Mouse (Mus musculus): ENCODE measurements at regions not wholly inside any gene's neighbourhood (a gene's known extent, or its start where the extent isn't known, plus 50 kb on each side); places are given as distances from the start of the nearest gene placed in this dataset.

DNA sequence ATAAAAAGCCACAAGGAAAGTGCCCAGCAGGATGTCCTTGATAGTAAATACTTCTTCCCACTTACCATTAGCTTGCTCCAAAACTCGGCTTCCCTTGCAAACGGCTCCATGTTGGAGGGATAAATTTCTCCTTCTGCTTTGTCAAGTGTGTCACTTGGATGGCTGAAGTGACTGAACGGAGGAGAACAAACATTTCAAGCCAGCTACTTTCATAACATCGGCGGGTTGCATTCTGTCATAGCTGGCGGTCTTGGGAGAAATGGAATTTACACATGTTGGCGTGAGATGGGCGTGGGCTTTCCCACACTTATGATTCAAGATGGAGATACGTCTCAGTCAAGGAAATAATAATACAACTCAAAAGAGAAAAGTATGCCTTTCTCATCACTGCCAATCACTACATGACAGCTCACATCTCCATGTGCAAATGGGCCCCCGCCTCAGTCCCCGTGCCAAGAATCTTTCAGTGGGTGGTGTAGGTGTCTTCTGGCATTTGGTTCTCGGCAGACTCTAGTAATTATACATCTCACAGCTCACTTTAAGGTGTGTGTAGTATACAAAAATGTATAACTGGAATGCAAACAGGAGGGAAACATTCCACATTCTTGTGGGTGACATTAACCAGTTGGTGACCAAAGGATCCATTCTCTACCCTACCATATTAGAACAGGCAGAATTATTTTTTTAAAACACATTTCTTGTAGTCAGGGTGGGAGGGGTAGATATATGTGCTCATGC, 141.4 kb upstream of the Sash1 start:
- 76% methylated on average over 12 of the region's 12 CpGs for WGBS
- H3K4me3 ChIP-seq (ENCODE audit: low read length) = no peak overlapping the region
- H3K9ac ChIP-seq (ENCODE audit: low read length) = no peak overlapping the region

DNA sequence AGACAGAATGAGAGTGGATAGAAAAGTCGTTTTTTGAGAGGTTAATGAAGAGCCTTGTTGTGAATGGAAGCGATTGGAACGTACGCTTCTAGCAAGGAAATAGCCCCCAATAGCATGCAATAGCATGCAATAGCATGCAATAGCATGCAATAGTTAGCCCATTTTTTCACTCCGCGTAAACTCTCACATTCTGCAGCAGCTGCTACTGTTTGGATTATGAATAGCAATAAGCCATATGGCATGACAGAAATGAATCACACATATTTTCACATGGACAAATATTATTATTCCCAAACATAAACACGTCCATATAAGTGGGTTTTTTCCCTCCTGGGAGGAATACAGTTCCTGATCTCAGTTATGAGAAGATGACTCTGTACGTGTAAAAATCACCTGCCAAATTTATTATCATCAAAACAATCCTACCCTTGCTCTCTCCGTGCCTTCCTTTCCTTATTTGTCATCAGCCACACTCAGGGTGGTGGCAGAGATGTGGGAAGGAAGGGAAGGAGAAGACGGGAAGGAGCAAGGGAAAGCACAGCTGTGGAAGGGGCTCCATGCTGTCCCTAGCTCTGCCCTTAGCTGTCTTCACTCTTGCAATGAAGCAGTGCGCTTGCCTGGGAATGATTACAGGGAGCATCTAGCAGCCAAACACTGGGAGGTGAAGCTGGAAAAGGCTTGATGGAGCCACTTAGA, 129.1 kb upstream of the Sash1 start:
- H3K36me3 ChIP-seq (ENCODE audit: control insufficient read depth, insufficient read depth) = no peaks in the 10 kb centered on the region
- H3K27ac ChIP-seq (ENCODE audit: low read length) = no peak overlapping the region
- peaks cover 6% of the 10 kb centered on the region for H3K4me1 ChIP-seq (ENCODE audit: control insufficient read depth, insufficient read depth, low read length)
- H3K9ac ChIP-seq (ENCODE audit: low read length) = no peak overlapping the region
- no peaks in the 10 kb centered on the region for H3K27me3 ChIP-seq (ENCODE audit: control insufficient read depth, insufficient read depth, low read length)
- H3K4me3 ChIP-seq (ENCODE audit: low read length) = no peak overlapping the region
- H3K4me2 ChIP-seq (ENCODE audit: low read depth, low read length) = no peak overlapping the region
- no peak for ATAC-seq (replicated peaks; ENCODE audit: extremely low read depth, insufficient read depth, low FRiP score)
- no peaks in the 10 kb centered on the region for H3K9me3 ChIP-seq (replicated peaks; ENCODE audit: control insufficient read depth, low read length)
- 64% methylated on average over 11 of the region's 11 CpGs for WGBS

More for the DNA sequence above, 141.4 kb upstream of the Sash1 start:
- H3K4me1 ChIP-seq (ENCODE audit: control insufficient read depth, insufficient read depth, low read length) = no peaks in the 10 kb centered on the region
- H3K9me3 ChIP-seq (replicated peaks; ENCODE audit: control insufficient read depth, low read length) = no peaks in the 10 kb centered on the region
- no peak for ATAC-seq (replicated peaks; ENCODE audit: extremely low read depth, insufficient read depth, low FRiP score)
- H3K4me2 ChIP-seq (ENCODE audit: low read depth, low read length) = no peak overlapping the region
- no peaks in the 10 kb centered on the region for H3K36me3 ChIP-seq (ENCODE audit: control insufficient read depth, insufficient read depth)
- no peak overlapping the region for H3K27ac ChIP-seq (ENCODE audit: low read length)
- H3K27me3 ChIP-seq (ENCODE audit: control insufficient read depth, insufficient read depth, low read length) = no peaks in the 10 kb centered on the region

DNA sequence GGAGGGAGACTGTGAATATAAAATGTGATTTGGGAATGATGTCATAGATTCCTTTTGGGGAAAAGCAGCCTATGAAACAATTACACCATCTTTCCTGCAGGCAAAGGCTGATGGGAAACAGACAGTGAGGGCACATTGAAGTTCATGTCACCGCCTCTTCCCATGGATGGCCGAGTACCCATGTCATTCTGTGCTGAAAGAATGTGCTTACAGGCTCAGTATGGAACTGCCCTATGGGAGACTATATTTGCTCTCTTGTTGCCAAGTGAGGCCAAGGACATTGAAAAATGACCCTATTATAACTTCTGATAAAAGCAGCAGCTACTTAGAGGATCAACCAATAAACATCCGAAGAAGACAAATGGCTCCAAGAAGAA, 127.7 kb upstream of the Sash1 start:
- Histone ChIP-seq H3K36me3 (ENCODE audit: control insufficient read depth, insufficient read depth) (no peaks in the 10 kb centered on the region), H3K4me3 (ENCODE audit: low read length) (no peak overlapping the region), H3K4me1 (ENCODE audit: control insufficient read depth, insufficient read depth, low read length) (peaks cover 4% of the 10 kb centered on the region; the same call in 1 of the 2 replicates), H3K9me3 (replicated peaks; ENCODE audit: control insufficient read depth, low read length) (no peaks in the 10 kb centered on the region), H3K4me2 (ENCODE audit: low read depth, low read length) (no peak overlapping the region), H3K27me3 (ENCODE audit: control insufficient read depth, insufficient read depth, low read length) (no peaks in the 10 kb centered on the region), H3K9ac (ENCODE audit: low read length) (no peak overlapping the region), H3K27ac (ENCODE audit: low read length) (peak overlapping the region; percentile 31; the same call in 1 of the 2 replicates)
- WGBS = 59% methylated on average over 3 of the region's 3 CpGs
- ATAC-seq (replicated peaks; ENCODE audit: extremely low read depth, insufficient read depth, low FRiP score) = no peak

DNA sequence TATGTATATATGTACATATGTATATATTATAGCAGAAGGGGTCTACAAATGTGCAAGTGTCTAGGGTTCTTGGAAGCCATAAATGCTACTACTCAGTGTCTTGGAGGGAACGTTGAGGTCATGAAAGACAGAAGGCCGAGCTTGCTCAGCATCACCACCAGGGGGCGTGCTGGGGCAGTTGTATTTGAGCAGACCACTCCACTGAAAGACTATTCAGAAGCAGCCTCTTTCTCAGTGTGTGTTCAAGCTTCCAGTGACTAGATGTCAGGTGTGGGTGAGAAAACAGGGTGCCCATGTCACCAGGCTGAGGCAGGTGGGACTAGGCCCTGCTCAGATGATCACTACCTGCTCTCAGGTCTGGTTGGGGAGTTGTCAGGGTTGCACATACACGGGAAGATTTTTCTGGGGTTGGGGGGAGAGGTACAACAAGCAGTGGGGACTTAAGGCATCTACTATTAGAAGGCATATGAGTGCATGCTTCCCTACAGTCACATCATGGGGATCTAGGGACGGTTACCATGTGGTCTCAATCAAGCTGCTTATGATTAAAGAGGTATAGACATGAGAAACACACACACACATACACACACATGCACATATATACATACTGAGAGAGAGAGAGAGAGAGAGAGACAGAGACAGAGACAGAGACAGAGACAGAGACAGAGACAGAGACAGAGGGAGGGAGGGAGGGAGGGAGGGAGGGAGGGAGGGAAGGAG, 127.1 kb upstream of the Sash1 start:
- Histone ChIP-seq H3K27me3 (ENCODE audit: control insufficient read depth, insufficient read depth, low read length) (no peaks in the 10 kb centered on the region), H3K36me3 (ENCODE audit: control insufficient read depth, insufficient read depth) (no peaks in the 10 kb centered on the region), H3K9me3 (replicated peaks; ENCODE audit: control insufficient read depth, low read length) (no peaks in the 10 kb centered on the region), H3K27ac (ENCODE audit: low read length) (no peak overlapping the region), H3K4me1 (ENCODE audit: control insufficient read depth, insufficient read depth, low read length) (peaks cover 4% of the 10 kb centered on the region; the same call in 1 of the 2 replicates), H3K9ac (ENCODE audit: low read length) (no peak overlapping the region), H3K4me3 (ENCODE audit: low read length) (no peak overlapping the region), H3K4me2 (ENCODE audit: low read depth, low read length) (no peak overlapping the region)
- no peak for ATAC-seq (replicated peaks; ENCODE audit: extremely low read depth, insufficient read depth, low FRiP score)
- WGBS = 37% methylated on average over 5 of the region's 5 CpGs

DNA sequence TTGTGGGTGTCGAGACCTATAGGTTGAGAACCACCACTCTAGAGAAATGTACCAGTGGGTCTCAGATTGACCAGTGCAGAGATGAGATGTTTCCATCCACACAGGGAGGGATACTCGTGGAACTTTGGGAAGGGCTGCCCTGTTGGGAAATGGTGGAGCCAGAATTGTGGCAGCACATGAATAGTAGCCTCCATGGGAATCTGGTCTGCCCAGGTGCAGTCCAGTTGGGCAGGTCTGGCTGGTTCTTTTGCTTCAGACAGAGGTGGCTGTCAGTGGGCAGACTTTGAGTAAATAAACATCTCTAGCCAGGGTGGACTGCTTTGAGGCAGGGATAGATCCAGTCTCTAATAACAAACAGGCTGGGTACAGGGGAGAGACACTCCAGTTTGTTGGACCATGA, 126.0 kb upstream of the Sash1 start:
- Histone ChIP-seq H3K4me3 (ENCODE audit: low read length) (no peak overlapping the region), H3K9me3 (replicated peaks; ENCODE audit: control insufficient read depth, low read length) (no peaks in the 10 kb centered on the region), H3K27ac (ENCODE audit: low read length) (no peak overlapping the region), H3K36me3 (ENCODE audit: control insufficient read depth, insufficient read depth) (no peaks in the 10 kb centered on the region), H3K27me3 (ENCODE audit: control insufficient read depth, insufficient read depth, low read length) (no peaks in the 10 kb centered on the region), H3K4me2 (ENCODE audit: low read depth, low read length) (no peak overlapping the region), H3K9ac (ENCODE audit: low read length) (no peak overlapping the region), H3K4me1 (ENCODE audit: control insufficient read depth, insufficient read depth, low read length) (peaks cover 4% of the 10 kb centered on the region; the same call in 1 of the 2 replicates)
- ATAC-seq (replicated peaks; ENCODE audit: extremely low read depth, insufficient read depth, low FRiP score) = no peak
- WGBS = 67% methylated on average over 2 of the region's 2 CpGs

DNA sequence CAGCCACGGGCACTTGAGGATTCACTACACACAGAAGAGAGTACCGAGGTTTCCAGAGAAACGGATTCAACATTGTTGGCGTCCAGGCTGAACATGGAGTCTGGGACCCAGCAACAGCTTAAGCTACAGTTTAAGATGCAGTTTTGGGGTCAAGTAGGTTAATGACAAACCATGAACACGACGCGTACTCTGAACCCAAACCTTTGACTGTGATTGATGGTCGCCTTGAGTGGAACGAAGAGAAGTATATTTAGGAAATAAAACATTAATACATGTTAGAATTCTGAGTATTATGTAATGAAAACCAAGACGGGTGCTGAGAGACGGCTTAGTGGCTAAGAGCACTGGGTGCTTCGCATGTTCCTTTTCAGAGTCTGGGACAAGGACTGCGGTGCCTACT, 124.3 kb upstream of the Sash1 start:
- WGBS = 87% methylated on average over 13 of the region's 13 CpGs
- Histone ChIP-seq H3K4me2 (ENCODE audit: low read depth, low read length) (no peak overlapping the region), H3K36me3 (ENCODE audit: control insufficient read depth, insufficient read depth) (no peaks in the 10 kb centered on the region), H3K9ac (ENCODE audit: low read length) (no peak overlapping the region), H3K27me3 (ENCODE audit: control insufficient read depth, insufficient read depth, low read length) (no peaks in the 10 kb centered on the region), H3K4me3 (ENCODE audit: low read length) (no peak overlapping the region), H3K4me1 (ENCODE audit: control insufficient read depth, insufficient read depth, low read length) (peaks cover 8% of the 10 kb centered on the region), H3K27ac (ENCODE audit: low read length) (no peak overlapping the region), H3K9me3 (replicated peaks; ENCODE audit: control insufficient read depth, low read length) (no peaks in the 10 kb centered on the region)
- no peak for ATAC-seq (replicated peaks; ENCODE audit: extremely low read depth, insufficient read depth, low FRiP score)

DNA sequence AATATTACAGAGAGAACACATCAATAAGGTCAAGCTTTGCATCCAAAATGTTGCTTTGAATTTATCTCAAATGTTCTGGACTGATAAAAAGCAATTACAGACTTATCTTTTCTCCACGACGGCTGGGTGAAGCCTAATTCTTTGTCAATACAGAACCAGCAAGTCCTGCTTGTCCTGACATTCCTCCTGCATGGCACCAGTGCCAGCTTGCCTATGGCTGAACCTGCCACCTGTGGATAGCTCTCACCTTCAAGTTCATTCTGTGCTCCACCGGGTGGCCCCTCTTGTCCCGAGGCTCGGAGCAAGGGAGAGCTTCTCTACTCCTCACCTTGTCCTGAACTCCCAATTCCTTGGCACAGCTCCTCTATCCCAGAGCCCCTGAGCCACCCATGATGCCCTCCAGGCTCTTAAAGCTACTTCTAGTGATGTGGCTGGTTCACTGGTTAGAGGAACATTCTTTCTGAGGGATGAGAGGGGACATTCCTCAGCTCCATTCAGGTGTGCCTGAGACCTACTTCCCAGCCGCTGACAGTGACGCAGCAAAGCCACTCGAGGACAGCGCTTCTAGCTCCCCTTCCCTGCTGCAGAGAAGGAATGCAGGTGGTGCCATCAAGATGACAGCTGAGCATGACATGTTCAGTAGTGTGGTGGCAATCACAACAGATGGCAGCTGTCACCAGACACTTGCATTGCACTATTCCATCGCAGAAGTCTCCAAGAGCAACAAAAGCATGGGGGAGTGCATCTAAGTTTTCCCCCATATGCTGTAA, 119.5 kb upstream of the Sash1 start:
- Histone ChIP-seq H3K27me3 (ENCODE audit: control insufficient read depth, insufficient read depth, low read length) (no peaks in the 10 kb centered on the region), H3K4me1 (ENCODE audit: control insufficient read depth, insufficient read depth, low read length) (peaks cover 4% of the 10 kb centered on the region), H3K36me3 (ENCODE audit: control insufficient read depth, insufficient read depth) (no peaks in the 10 kb centered on the region), H3K27ac (ENCODE audit: low read length) (no peak overlapping the region), H3K4me3 (ENCODE audit: low read length) (no peak overlapping the region), H3K9ac (ENCODE audit: low read length) (no peak overlapping the region), H3K4me2 (ENCODE audit: low read depth, low read length) (no peak overlapping the region), H3K9me3 (replicated peaks; ENCODE audit: control insufficient read depth, low read length) (no peaks in the 10 kb centered on the region)
- WGBS = 41% methylated on average over 10 of the region's 10 CpGs
- no peak for ATAC-seq (replicated peaks; ENCODE audit: extremely low read depth, insufficient read depth, low FRiP score)

DNA sequence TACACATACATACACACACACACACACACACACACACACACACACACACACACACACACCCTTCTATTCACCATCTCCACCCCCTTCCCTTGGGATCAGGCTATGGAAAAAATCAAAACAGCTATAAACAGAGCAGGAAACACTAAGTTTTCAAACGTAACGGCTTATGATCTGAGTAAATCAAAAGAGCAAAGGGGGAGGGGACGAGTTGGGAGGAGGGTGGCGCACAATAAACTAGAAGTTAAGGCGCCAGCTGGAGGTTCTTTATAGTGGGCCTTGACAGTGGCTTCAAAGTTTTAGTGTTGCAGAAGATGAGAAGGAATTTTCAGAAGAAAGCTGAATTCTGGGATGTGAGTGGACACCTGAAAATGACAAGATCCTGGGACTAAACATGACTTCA, 116.4 kb upstream of the Sash1 start:
- Histone ChIP-seq H3K4me3 (ENCODE audit: low read length) (no peak overlapping the region), H3K4me2 (ENCODE audit: low read depth, low read length) (no peak overlapping the region), H3K4me1 (ENCODE audit: control insufficient read depth, insufficient read depth, low read length) (peaks cover 15% of the 10 kb centered on the region), H3K9ac (ENCODE audit: low read length) (no peak overlapping the region), H3K36me3 (ENCODE audit: control insufficient read depth, insufficient read depth) (no peaks in the 10 kb centered on the region), H3K27ac (ENCODE audit: low read length) (no peak overlapping the region), H3K27me3 (ENCODE audit: control insufficient read depth, insufficient read depth, low read length) (no peaks in the 10 kb centered on the region), H3K9me3 (replicated peaks; ENCODE audit: control insufficient read depth, low read length) (no peaks in the 10 kb centered on the region)
- WGBS = 78% methylated on average over 5 of the region's 5 CpGs
- no peak for ATAC-seq (replicated peaks; ENCODE audit: extremely low read depth, insufficient read depth, low FRiP score)
